Mouse (Mus musculus) ES-E14 (cell line): ENCODE results near the gene Rxra. TPM values are rescaled to one million over a fixed set of nuclear protein-coding genes. Genes with fewer than 3 reads are reported as not detected.

Source experiments
- DNase-seq: peaks from one replicate; pipeline ENCODE4 v3.0.0-alpha.2; 2013; ENCODE audit warnings: low read depth, low spot score
- H3K27ac ChIP-seq: 2 replicates; pipeline ENCODE4 v1.5.1; 2012; ENCODE audit warnings: low read depth, mild to moderate bottlenecking, low read length, moderate library complexity, mixed read lengths; ENCODE audit not compliant: poor library complexity, insufficient read depth, severe bottlenecking
- H3K36me3 ChIP-seq: 2 replicates; pipeline ENCODE4 v1.6.1; 2012; ENCODE audit warnings: mild to moderate bottlenecking, low read length, moderate library complexity, mixed read lengths; ENCODE audit not compliant: control insufficient read depth, poor library complexity, insufficient read depth, severe bottlenecking
- H3K4me1 ChIP-seq, 2 experiments: fragments of 150-350 bp in 1 of 2; sonication (generic) in 1 of 2; 2 replicates each; pipeline ENCODE4 v1.6.1; 2012; ENCODE audit warnings: low read length in 2 of 2, mild to moderate bottlenecking in 1 of 2, mixed read lengths in 1 of 2; ENCODE audit not compliant: control insufficient read depth in 2 of 2, insufficient read depth in 2 of 2, poor library complexity in 1 of 2
- H3K4me3 ChIP-seq, 2 experiments: fragments of 150-350 bp in 1 of 2; sonication (generic) in 1 of 2; 2 replicates each; pipeline ENCODE4 v1.5.1; 2012; ENCODE audit warnings: low read length in 2 of 2, low read depth in 1 of 2, mild to moderate bottlenecking in 1 of 2, mixed read lengths in 1 of 2; ENCODE audit not compliant: insufficient read depth in 1 of 2, poor library complexity in 1 of 2, severe bottlenecking in 1 of 2
- H3K9ac ChIP-seq: 2 replicates; pipeline ENCODE4 v1.6.1; 2012; ENCODE audit warnings: low read depth, mild to moderate bottlenecking, low read length, mixed read lengths; ENCODE audit not compliant: poor library complexity, insufficient read depth, severe bottlenecking
- H3K9me3 ChIP-seq: fragments of 150-350 bp; sonication (generic); 2 replicates; pipeline ENCODE4 v1.6.1; 2012; ENCODE audit warnings: low read depth, mild to moderate bottlenecking, low read length; ENCODE audit not compliant: control insufficient read depth, insufficient read depth
- CHD2 ChIP-seq: IDR thresholded peaks from 2 replicates; pipeline ENCODE4 v1.6.1; 2014; ENCODE audit warnings: mild to moderate bottlenecking, low read depth, low read length, inconsistent platforms
- HCFC1 ChIP-seq: IDR thresholded peaks from 2 replicates; pipeline ENCODE4 v1.6.1; 2012; ENCODE audit warnings: low read length, inconsistent platforms, borderline replicate concordance; ENCODE audit not compliant: insufficient read depth
- MAFK ChIP-seq: IDR thresholded peaks from 2 replicates; pipeline ENCODE4 v1.6.1; 2014; ENCODE audit warnings: mild to moderate bottlenecking, low read depth, low read length, inconsistent platforms; ENCODE audit not compliant: insufficient read depth
- ZC3H11A ChIP-seq: IDR thresholded peaks from 2 replicates; pipeline ENCODE4 v1.6.1; 2012; ENCODE audit warnings: low read depth, mild to moderate bottlenecking, inconsistent platforms, low read length, borderline replicate concordance
- ZNF384 ChIP-seq: IDR thresholded peaks from 2 replicates; pipeline ENCODE4 v1.6.1; 2012; ENCODE audit warnings: low read depth, low read length, inconsistent platforms
- in situ Hi-C, 2 experiments: fragments of 600-800 bp; cut with MboI; formaldehyde crosslinking; loops; one replicate each; pipeline ENCODE4 v1.15.1; 2025; ENCODE audit warnings: low sequenced_read_pairs in 2 of 2, inconsistent platforms in 1 of 2; ENCODE audit not compliant: unreplicated experiment in 2 of 2
- total RNA-seq: library from RNA; depleted of rRNA; stranded (reverse); fragments of 300-350 nt; gene quantifications from 2 replicates; pipeline ENCODE4 v1.2.3, GENCODE M21; 2012

Rxra gene
- total RNA-seq, 1 experiment = 21.0 TPM

- TF ChIP-seq ZC3H11A (no peak), HCFC1 (no peak), ZNF384 (no peak), MAFK (no peak), CHD2 (no peak)
- Histone ChIP-seq H3K9me3 (no peaks in the 10 kb centered on the region), H3K4me3 (no peak overlapping the region), H3K4me1 (peaks cover 2 to 17% of the 10 kb centered on the region in 2 experiments; a peak in 1 of 4 replicates), H3K36me3 (peaks cover 4% of the 10 kb centered on the region; the same call in 1 of the 2 replicates), H3K9ac (no peak overlapping the region), H3K27ac (no peak overlapping the region)
- in situ Hi-C loops = loop anchor here (5.0 to 25.0 kb wide), 2 partner anchors 199 to 464 kb away; no protein-coding TSS in a partner anchor
- DNase-seq = no peak
Observed at GRCm38 (mm10) chr2:27751135-27751519, 74.9 kb downstream of the Rxra start.

DNA sequence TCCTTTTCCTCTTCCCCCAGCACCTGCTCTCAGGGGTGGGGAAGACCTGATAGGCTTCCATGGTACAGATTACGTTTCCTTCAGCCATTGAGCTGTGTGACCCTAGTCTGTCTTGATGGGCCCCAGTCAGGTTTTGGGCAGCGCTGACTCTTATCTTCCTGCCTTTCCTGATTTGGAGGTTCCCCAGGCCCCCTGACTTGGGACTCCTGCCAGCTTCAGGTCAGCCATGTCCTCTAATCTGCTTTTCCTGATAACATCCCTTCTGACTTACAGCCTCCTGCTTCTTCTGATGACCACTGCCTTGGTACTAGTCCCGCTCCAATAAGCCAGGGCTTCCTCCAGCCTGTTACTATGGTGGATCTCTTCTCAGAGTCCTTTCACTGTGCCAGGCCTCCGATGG lies 75.6 kb downstream of the Rxra start:
- Histone ChIP-seq H3K9me3 (no peaks in the 10 kb centered on the region), H3K36me3 (peaks cover 5% of the 10 kb centered on the region; the same call in 1 of the 2 replicates), H3K4me3 (no peak overlapping the region), H3K9ac (no peak overlapping the region), H3K4me1 (peaks cover 2 to 11% of the 10 kb centered on the region in 2 experiments; a peak in 1 of 4 replicates), H3K27ac (no peak overlapping the region)
- DNase-seq = no peak
- in situ Hi-C loops = loop anchor here (5.0 to 25.0 kb wide), 2 partner anchors 200 to 465 kb away; no protein-coding TSS in a partner anchor
- no peak for TF ChIP-seq MAFK
- TF ChIP-seq ZNF384 = no peak
- TF ChIP-seq ZC3H11A = no peak
- no peak for TF ChIP-seq CHD2
- no peak for TF ChIP-seq HCFC1

GRCm38 (mm10) chr2:27754094-27754493 lies 77.9 kb downstream of the Rxra start:
- no peak for TF ChIP-seq HCFC1
- no peak for TF ChIP-seq CHD2
- TF ChIP-seq ZC3H11A = no peak
- no peak for TF ChIP-seq MAFK
- no peak for TF ChIP-seq ZNF384
- H3K9me3 ChIP-seq = no peaks in the 10 kb centered on the region
- no peak overlapping the region for H3K4me3 ChIP-seq
- H3K27ac ChIP-seq = no peak overlapping the region
- in situ Hi-C loops = loop anchor here (5.0 to 25.0 kb wide), 2 partner anchors 202 to 467 kb away; no protein-coding TSS in a partner anchor
- peaks cover 2 to 7% of the 10 kb centered on the region in 2 experiments; a peak in 1 of 4 replicates for H3K4me1 ChIP-seq
- H3K36me3 ChIP-seq = peaks cover 5% of the 10 kb centered on the region; the same call in 1 of the 2 replicates
- no peak overlapping the region for H3K9ac ChIP-seq
- DNase-seq = no peak

GRCm38 (mm10) chr2:27755986-27756641 lies 79.9 kb downstream of the Rxra start:
- H3K36me3 ChIP-seq = peaks cover 8% of the 10 kb centered on the region; the same call in 1 of the 2 replicates
- TF ChIP-seq ZNF384 (no peak), CHD2 (no peak), MAFK (no peak), ZC3H11A (no peak), HCFC1 (no peak)

More at GRCm38 (mm10) chr2:27755986-27756641, 79.9 kb downstream of the Rxra start:
- Histone ChIP-seq H3K4me3 (no peak overlapping the region), H3K27ac (no peak overlapping the region), H3K9me3 (no peaks in the 10 kb centered on the region), H3K9ac (no peak overlapping the region), H3K4me1 (peaks cover 0 to 4% of the 10 kb centered on the region in 2 experiments; a peak in 1 of 4 replicates)
- no peak for DNase-seq
- in situ Hi-C loops = loop anchor here (5.0 to 25.0 kb wide), 2 partner anchors 204 to 469 kb away; no protein-coding TSS in a partner anchor
